Mouse (Mus musculus): ENCODE measurements around the gene Casc1. TPM values are rescaled to one million over a fixed set of nuclear protein-coding genes. Genes with fewer than 3 reads are reported as not detected.

Gene Casc1
- polyA plus RNA-seq, 1 experiment = 1.3 TPM

DNA sequence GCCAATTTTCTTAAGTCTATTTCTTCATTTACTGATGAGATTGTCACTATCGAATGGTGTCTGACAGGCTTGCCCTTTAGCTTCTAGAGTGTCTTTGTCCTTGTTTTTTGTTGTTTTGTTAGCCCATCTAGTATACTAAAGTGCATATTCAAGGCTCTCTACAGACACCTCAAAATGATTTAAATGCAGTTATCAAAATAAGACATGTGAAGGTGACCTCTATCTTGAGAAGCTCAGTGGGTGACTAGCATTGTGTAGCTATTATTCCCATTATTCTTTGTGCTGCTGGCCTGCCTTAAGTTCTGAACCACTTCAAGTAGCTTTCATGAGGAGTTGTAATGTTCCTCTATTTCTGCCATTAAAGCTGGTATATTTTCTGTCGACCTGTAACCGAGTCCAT lies 5.0 kb upstream of the Casc1 start:
- WGBS = 94% methylated on average over 3 of the region's 3 CpGs

DNA sequence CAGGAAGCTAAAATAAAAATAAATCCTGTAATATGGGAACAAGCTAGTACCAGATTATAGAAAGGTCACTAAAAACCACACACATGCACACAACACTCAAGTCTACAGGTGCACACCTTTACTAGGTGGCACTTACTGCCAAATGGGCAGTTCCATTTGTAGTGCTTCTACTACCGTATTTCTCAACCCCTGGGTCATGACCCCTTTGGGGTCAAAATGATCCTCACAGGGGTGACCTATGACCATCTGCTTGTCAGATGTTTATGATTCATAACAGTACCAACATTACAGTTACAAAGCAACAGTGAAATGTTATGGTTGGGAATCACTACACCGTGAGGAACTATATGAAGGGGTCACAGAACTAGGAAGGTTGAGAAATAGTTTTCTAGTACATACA lies 3.1 kb upstream of the Casc1 start:
- Histone ChIP-seq H3K27me3 (ENCODE audit: control insufficient read depth, insufficient read depth, low read length) (no peaks in the 10 kb centered on the region), H3K4me1 (ENCODE audit: control insufficient read depth, insufficient read depth, low read length) (no peaks in the 10 kb centered on the region), H3K4me3 (replicated peaks; ENCODE audit: insufficient read depth, low read depth, low read length) (no peak overlapping the region), H3K27ac (ENCODE audit: insufficient read depth, low read length) (no peak overlapping the region)
- 87% methylated on average over 2 of the region's 2 CpGs for WGBS
- DNase-seq = no peak
- TF ChIP-seq CTCF (IDR thresholded peaks at IDR 0.05; ENCODE audit: borderline replicate concordance, insufficient read depth, low read depth, low read length) = no peak
- TF ChIP-seq POLR2A (IDR thresholded peaks at IDR 0.05; ENCODE audit: borderline replicate concordance, insufficient read depth, low read length) = no peak

More for the DNA sequence above, 5.0 kb upstream of the Casc1 start:
- no peak for DNase-seq
- H3K27ac ChIP-seq (ENCODE audit: insufficient read depth, low read length) = no peak overlapping the region
- TF ChIP-seq POLR2A (IDR thresholded peaks at IDR 0.05; ENCODE audit: borderline replicate concordance, insufficient read depth, low read length) (no peak), CTCF (IDR thresholded peaks at IDR 0.05; ENCODE audit: borderline replicate concordance, insufficient read depth, low read depth, low read length) (no peak)
- H3K4me3 ChIP-seq (replicated peaks; ENCODE audit: insufficient read depth, low read depth, low read length) = no peak overlapping the region
- no peaks in the 10 kb centered on the region for H3K27me3 ChIP-seq (ENCODE audit: control insufficient read depth, insufficient read depth, low read length)
- H3K4me1 ChIP-seq (ENCODE audit: control insufficient read depth, insufficient read depth, low read length) = no peaks in the 10 kb centered on the region

DNA sequence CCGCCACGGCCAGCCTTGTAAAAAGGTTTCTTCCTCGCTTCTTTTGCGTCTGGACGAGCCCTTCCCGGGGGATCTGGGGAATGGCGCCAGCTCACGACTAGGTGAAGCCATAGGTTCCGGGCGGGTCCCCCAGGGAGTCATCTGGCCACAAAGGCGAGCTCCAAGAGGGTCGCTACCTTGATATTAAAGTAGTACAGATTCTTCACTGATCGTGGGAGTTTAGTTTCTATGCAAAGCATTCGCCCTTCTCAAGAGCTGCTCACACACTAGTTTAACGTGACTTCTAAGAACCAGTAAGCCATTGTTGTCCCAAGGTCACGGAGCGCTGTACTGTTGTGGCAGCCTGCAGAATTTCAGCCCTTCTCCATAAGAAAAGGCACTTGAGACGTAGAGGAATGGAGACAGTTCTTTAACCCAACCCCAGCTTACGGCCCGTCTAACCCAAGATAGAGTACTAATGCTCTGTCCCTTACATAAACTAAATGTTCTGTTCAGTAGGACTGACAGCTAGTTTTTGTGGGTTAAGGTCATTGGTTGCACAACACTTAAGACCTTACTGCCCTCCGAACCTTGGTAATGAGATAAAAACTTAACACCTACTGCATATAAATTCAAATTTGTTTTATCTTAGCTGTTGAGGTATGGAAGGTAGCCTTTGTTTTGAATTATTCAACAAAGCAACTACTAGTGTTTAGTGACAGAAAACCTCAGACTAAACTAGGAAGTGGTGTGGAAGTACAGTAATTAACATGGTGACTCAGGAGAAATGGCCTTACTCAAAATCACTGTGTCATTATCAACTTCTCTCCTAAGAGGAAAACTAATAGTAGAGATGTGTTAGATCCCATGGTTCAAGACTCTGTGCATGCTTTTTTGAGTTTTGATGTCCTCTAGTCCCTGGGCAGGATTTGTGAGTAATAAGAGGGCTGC lies 836 bp upstream of the Casc1 start:
- Histone ChIP-seq H3K27me3 (ENCODE audit: control insufficient read depth, insufficient read depth, low read length) (no peaks in the 10 kb centered on the region), H3K4me1 (ENCODE audit: control insufficient read depth, insufficient read depth, low read length) (no peaks in the 10 kb centered on the region), H3K4me3 (replicated peaks; ENCODE audit: insufficient read depth, low read depth, low read length) (peak overlapping the region; percentile 82), H3K27ac (ENCODE audit: insufficient read depth, low read length) (peak overlapping the region; percentile 58)
- no peak for DNase-seq
- TF ChIP-seq POLR2A (IDR thresholded peaks at IDR 0.05; ENCODE audit: borderline replicate concordance, insufficient read depth, low read length) (no peak), CTCF (IDR thresholded peaks at IDR 0.05; ENCODE audit: borderline replicate concordance, insufficient read depth, low read depth, low read length) (no peak)
- WGBS = 5% methylated on average over 21 of the region's 21 CpGs

DNA sequence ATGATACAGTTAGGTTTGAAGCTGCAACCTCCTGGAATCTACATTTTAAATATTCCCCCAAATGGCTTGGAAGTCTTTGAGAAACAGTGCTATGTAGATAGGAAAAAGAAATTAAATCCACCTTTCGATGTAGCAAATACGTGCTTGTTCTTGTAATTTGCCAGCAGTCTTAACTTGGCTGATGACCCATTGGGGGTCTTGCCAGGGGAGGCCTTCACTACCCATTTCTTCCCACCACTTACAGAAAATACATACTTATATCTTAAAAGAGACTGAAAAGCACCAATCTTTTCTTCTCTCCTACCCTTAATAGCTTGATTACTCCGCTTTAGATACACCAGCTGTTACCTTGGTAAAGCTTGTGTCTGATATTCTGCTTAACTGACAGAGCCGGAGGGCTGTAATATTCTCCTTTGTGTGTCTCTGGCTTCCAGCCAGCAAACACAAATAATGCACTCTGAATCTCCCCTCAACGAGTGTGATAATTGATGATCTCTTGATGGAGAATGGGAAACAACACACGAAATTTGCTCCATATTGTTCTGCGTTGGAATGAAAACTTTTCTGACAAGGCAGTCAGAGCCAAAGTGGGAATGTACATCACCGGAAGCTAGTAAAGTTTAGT lies 637 bp downstream of the Casc1 start:
- Histone ChIP-seq H3K27ac (ENCODE audit: insufficient read depth, low read length) (no peak overlapping the region), H3K4me1 (ENCODE audit: control insufficient read depth, insufficient read depth, low read length) (no peaks in the 10 kb centered on the region), H3K27me3 (ENCODE audit: control insufficient read depth, insufficient read depth, low read length) (no peaks in the 10 kb centered on the region), H3K4me3 (replicated peaks; ENCODE audit: insufficient read depth, low read depth, low read length) (peak overlapping the region; percentile 62)
- no peak for DNase-seq
- no peak for TF ChIP-seq POLR2A (IDR thresholded peaks at IDR 0.05; ENCODE audit: borderline replicate concordance, insufficient read depth, low read length)
- no peak for TF ChIP-seq CTCF (IDR thresholded peaks at IDR 0.05; ENCODE audit: borderline replicate concordance, insufficient read depth, low read depth, low read length)
- 10% methylated on average over 8 of the region's 8 CpGs for WGBS

- no peak overlapping the region for H3K27ac ChIP-seq (ENCODE audit: insufficient read depth, low read length)
- no peak for TF ChIP-seq POLR2A (IDR thresholded peaks at IDR 0.05; ENCODE audit: borderline replicate concordance, insufficient read depth, low read length)
- TF ChIP-seq CTCF (IDR thresholded peaks at IDR 0.05; ENCODE audit: borderline replicate concordance, insufficient read depth, low read depth, low read length) = no peak
- no peak overlapping the region for H3K4me3 ChIP-seq (replicated peaks; ENCODE audit: insufficient read depth, low read depth, low read length)
- WGBS = 73% methylated on average over 10 of the region's 10 CpGs
- H3K4me1 ChIP-seq (ENCODE audit: control insufficient read depth, insufficient read depth, low read length) = no peaks in the 10 kb centered on the region
- no peaks in the 10 kb centered on the region for H3K27me3 ChIP-seq (ENCODE audit: control insufficient read depth, insufficient read depth, low read length)
- no peak for DNase-seq
Measured at GRCm38 (mm10) chr6:145205142-145205541, 5.7 kb downstream of the Casc1 start.

- Histone ChIP-seq H3K27me3 (ENCODE audit: control insufficient read depth, insufficient read depth, low read length) (no peaks in the 10 kb centered on the region), H3K4me1 (ENCODE audit: control insufficient read depth, insufficient read depth, low read length) (no peaks in the 10 kb centered on the region), H3K27ac (ENCODE audit: insufficient read depth, low read length) (no peak overlapping the region), H3K4me3 (replicated peaks; ENCODE audit: insufficient read depth, low read depth, low read length) (no peak overlapping the region)
- no peak for DNase-seq
- TF ChIP-seq CTCF (IDR thresholded peaks at IDR 0.05; ENCODE audit: borderline replicate concordance, insufficient read depth, low read depth, low read length) (no peak), POLR2A (IDR thresholded peaks at IDR 0.05; ENCODE audit: borderline replicate concordance, insufficient read depth, low read length) (no peak)
- WGBS = 91% methylated on average over 6 of the region's 6 CpGs
Measured at GRCm38 (mm10) chr6:145204440-145204839, 6.4 kb downstream of the Casc1 start.

DNA sequence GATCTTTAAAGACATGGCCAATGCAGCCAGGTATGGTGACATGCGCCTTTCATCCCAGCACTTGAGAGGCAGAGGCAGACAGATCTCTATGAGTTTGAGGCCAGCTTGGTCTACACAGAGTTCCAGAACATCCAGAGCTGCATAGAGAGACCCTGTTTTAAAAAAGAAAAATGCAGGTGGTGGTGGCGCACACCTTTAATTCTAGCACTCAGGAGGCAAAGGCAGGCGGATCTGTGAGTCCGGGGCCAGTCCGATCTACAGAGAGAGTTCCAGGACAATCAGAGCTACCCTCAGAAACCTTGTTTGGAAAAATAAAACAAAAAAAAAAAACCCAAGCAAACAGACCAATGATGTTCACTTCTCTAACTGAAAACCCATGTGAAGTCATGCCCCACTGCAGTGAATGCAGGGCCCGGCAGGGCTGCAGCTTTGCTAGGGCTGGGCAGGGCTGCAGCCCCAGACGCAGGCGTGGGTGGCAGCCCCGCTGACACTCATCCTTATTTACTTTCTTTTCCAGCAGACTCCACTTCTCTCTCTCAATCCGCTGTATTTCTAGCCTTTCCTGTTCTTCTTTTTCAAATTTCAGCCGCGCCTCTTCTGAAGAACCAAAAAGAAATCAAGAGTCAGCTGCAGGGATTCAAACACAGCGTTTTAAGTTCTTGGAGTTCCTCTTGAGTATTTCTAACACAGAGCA lies 8.2 kb downstream of the Casc1 start:
- H3K27ac ChIP-seq (ENCODE audit: insufficient read depth, low read length) = no peak overlapping the region
- DNase-seq = no peak
- no peaks in the 10 kb centered on the region for H3K4me1 ChIP-seq (ENCODE audit: control insufficient read depth, insufficient read depth, low read length)
- no peaks in the 10 kb centered on the region for H3K27me3 ChIP-seq (ENCODE audit: control insufficient read depth, insufficient read depth, low read length)
- no peak for TF ChIP-seq POLR2A (IDR thresholded peaks at IDR 0.05; ENCODE audit: borderline replicate concordance, insufficient read depth, low read length)
- no peak for TF ChIP-seq CTCF (IDR thresholded peaks at IDR 0.05; ENCODE audit: borderline replicate concordance, insufficient read depth, low read depth, low read length)
- 88% methylated on average over 13 of the region's 13 CpGs for WGBS
- H3K4me3 ChIP-seq (replicated peaks; ENCODE audit: insufficient read depth, low read depth, low read length) = no peak overlapping the region
